Comparison of ENCODE assay signal across 11 mouse cellular contexts in genomic region chr16:52654825-52655224, GRCm38 (mm10).
"Had no signal": no experiment of that assay in that cellular context is flagged by ENCODE, and none has a peak within 500 bp of the region (broad histone marks: within the 10 kb centered on the region; RNA-seq: fewer than 3 reads in every experiment).

No protein-coding gene starts in this region.

- H3K4me3 ChIP-seq: limb, embryonic 12.5 days; midbrain, embryonic 13.5 days; stomach, embryonic 15.5 days had no signal

- ATAC-seq: midbrain, embryonic 13.5 days had no signal

- H3K27me3 ChIP-seq: limb, embryonic 12.5 days; midbrain, embryonic 13.5 days; stomach, embryonic 15.5 days had no signal

- H3K4me2 ChIP-seq: limb, embryonic 12.5 days; lung, embryonic 14.5 days; midbrain, embryonic 13.5 days; stomach, embryonic 15.5 days had no signal

- H3K9me3 ChIP-seq: limb, embryonic 12.5 days; midbrain, embryonic 13.5 days; stomach, embryonic 15.5 days had no signal

- H3K4me1 ChIP-seq: limb, embryonic 12.5 days; midbrain, embryonic 13.5 days; stomach, embryonic 15.5 days had no signal

- H3K27ac ChIP-seq: limb, embryonic 12.5 days; liver, embryonic 14.5 days; midbrain, embryonic 13.5 days; stomach, embryonic 15.5 days had no signal

- H3K9ac ChIP-seq: limb, embryonic 12.5 days; liver, embryonic 14.5 days; lung, embryonic 14.5 days; midbrain, embryonic 13.5 days; stomach, embryonic 15.5 days had no signal

- H3K36me3 ChIP-seq: limb, embryonic 12.5 days; midbrain, embryonic 13.5 days; stomach, embryonic 15.5 days had no signal

- DNase-seq: kidney, postnatal 25 days; layer of hippocampus, adult 9-11 months; layer of hippocampus, postnatal 36 days; liver; lung, embryonic 14.5 days; right cerebral cortex, postnatal 14 days; thymus, postnatal 36 days had no signal
